Mouse (Mus musculus) cortical plate, adult 2 months (tissue): ENCODE measurements around the gene Zbtb16. TPM values are rescaled to one million over a fixed set of nuclear protein-coding genes. Genes with fewer than 3 reads are reported as not detected.

Experiments used
- H3K27ac ChIP-seq: fragments of 200-500 bp; 2 replicates; pipeline ENCODE4 v1.5.1; 2012; ENCODE audit warnings: low read length, control low read depth, inconsistent platforms; ENCODE audit not compliant: insufficient read depth
- H3K4me1 ChIP-seq: fragments of 200-500 bp; 2 replicates; pipeline ENCODE4 v1.6.1; 2011; ENCODE audit warnings: low read length; ENCODE audit not compliant: control insufficient read depth, insufficient read depth
- H3K4me3 ChIP-seq: fragments of 200-500 bp; 2 replicates; pipeline ENCODE4 v1.5.1; 2011; ENCODE audit warnings: mild to moderate bottlenecking, low read length, control low read depth; ENCODE audit not compliant: insufficient read depth
- CTCF ChIP-seq: fragments of 200-500 bp; IDR thresholded peaks from 2 replicates; pipeline ENCODE4 v1.5.1; 2011; ENCODE audit warnings: mild to moderate bottlenecking, control low read depth, low read length; ENCODE audit not compliant: insufficient read depth; ENCODE audit errors: extremely low read depth
- POLR2A ChIP-seq: fragments of 200-500 bp; IDR thresholded peaks from 2 replicates; pipeline ENCODE4 v1.6.1; 2011; ENCODE audit warnings: mild to moderate bottlenecking, low read length, control low read depth; ENCODE audit not compliant: insufficient read depth; ENCODE audit errors: extremely low read depth
- polyA plus RNA-seq: library from polyadenylated mRNA; depleted of rRNA; stranded (reverse); fragments of >200 nt; gene quantifications from 2 replicates; pipeline ENCODE4 v1.2.3, GENCODE M21; 2012

The Zbtb16 gene
- polyA plus RNA-seq, 1 experiment = 22.0 TPM

GRCm38 (mm10) chr9:48721172-48721571 is 114.8 kb downstream of the Zbtb16 start:
- Histone ChIP-seq H3K4me3 (no peak overlapping the region), H3K4me1 (peaks cover 21% of the 10 kb centered on the region), H3K27ac (no peak overlapping the region; the same call in 1 of the 2 replicates)
- no peak for TF ChIP-seq CTCF
- TF ChIP-seq POLR2A = no peak

- H3K4me1 ChIP-seq = peaks cover 19% of the 10 kb centered on the region
- no peak overlapping the region for H3K27ac ChIP-seq
- TF ChIP-seq POLR2A (no peak), CTCF (no peak)
Observed at GRCm38 (mm10) chr9:48720251-48720963, 115.6 kb downstream of the Zbtb16 start.

GRCm38 (mm10) chr9:48719619-48720018 is 116.4 kb downstream of the Zbtb16 start:
- Histone ChIP-seq H3K4me1 (peaks cover 14% of the 10 kb centered on the region), H3K27ac (no peak overlapping the region), H3K4me3 (no peak overlapping the region)
- TF ChIP-seq CTCF (no peak), POLR2A (no peak)

More at GRCm38 (mm10) chr9:48720251-48720963, 115.6 kb downstream of the Zbtb16 start:
- no peak overlapping the region for H3K4me3 ChIP-seq

GRCm38 (mm10) chr9:48716549-48716948 is 119.5 kb downstream of the Zbtb16 start:
- peaks cover 3% of the 10 kb centered on the region; the same call in 1 of the 2 replicates for H3K4me1 ChIP-seq
- TF ChIP-seq CTCF (no peak), POLR2A (no peak)
- H3K27ac ChIP-seq = no peak overlapping the region
- no peak overlapping the region for H3K4me3 ChIP-seq

GRCm38 (mm10) chr9:48715042-48715441 is 121.0 kb downstream of the Zbtb16 start:
- Histone ChIP-seq H3K4me1 (0 out of 2 replicates have a peak, but pooled peaks cover 2% of the 10 kb centered on the region), H3K27ac (no peak overlapping the region), H3K4me3 (no peak overlapping the region)
- no peak for TF ChIP-seq POLR2A
- TF ChIP-seq CTCF = no peak

GRCm38 (mm10) chr9:48713779-48714178 is 122.2 kb downstream of the Zbtb16 start:
- no peak overlapping the region for H3K4me3 ChIP-seq
- no peak overlapping the region for H3K27ac ChIP-seq
- no peak for TF ChIP-seq CTCF
- H3K4me1 ChIP-seq = 0 out of 2 replicates have a peak, but pooled peaks cover 2% of the 10 kb centered on the region

GRCm38 (mm10) chr9:48712985-48713765 is 122.8 kb downstream of the Zbtb16 start:
- 0 out of 2 replicates have a peak, but pooled peaks cover 2% of the 10 kb centered on the region for H3K4me1 ChIP-seq
- TF ChIP-seq CTCF = no peak
- no peak for TF ChIP-seq POLR2A
- H3K4me3 ChIP-seq = no peak overlapping the region
- H3K27ac ChIP-seq = no peak overlapping the region

- Histone ChIP-seq H3K4me1 (peaks cover 7% of the 10 kb centered on the region; the same call in 1 of the 2 replicates), H3K27ac (no peak overlapping the region), H3K4me3 (no peak overlapping the region)
- TF ChIP-seq POLR2A = no peak
- no peak for TF ChIP-seq CTCF
Observed at GRCm38 (mm10) chr9:48711826-48712225, 124.2 kb downstream of the Zbtb16 start.

- no peak overlapping the region for H3K27ac ChIP-seq
- H3K4me1 ChIP-seq = peaks cover 6% of the 10 kb centered on the region; the same call in 1 of the 2 replicates
- no peak overlapping the region for H3K4me3 ChIP-seq
- no peak for TF ChIP-seq CTCF
- no peak for TF ChIP-seq POLR2A
Observed at GRCm38 (mm10) chr9:48711296-48711781, 124.7 kb downstream of the Zbtb16 start.
